Mouse (Mus musculus) stomach, embryonic 14.5 days (tissue): ENCODE data around the gene Atad1. TPM values are rescaled to one million over a fixed set of nuclear protein-coding genes. Genes with fewer than 3 reads are reported as not detected.

Experiments
- ATAC-seq: fragments of 200-750 bp; cut with Nextera tagmentation; 2 replicates; pipeline ENCODE4 v1.8.0; 2017; ENCODE audit warnings: low read depth, moderate TSS enrichment; ENCODE audit not compliant: insufficient number of reproducible peaks, insufficient read depth, low FRiP score
- H3K27ac ChIP-seq: fragments of 300-500 bp; sonication (generic); 2 replicates; pipeline ENCODE4 v1.5.1; 2014; ENCODE audit warnings: mild to moderate bottlenecking, low read length, moderate library complexity, mixed read lengths
- H3K27me3 ChIP-seq: fragments of 300-500 bp; sonication (generic); 2 replicates; pipeline ENCODE4 v1.6.1; 2014; ENCODE audit warnings: low read length, control low read depth, mixed read lengths; ENCODE audit not compliant: control insufficient read depth, insufficient read depth
- H3K36me3 ChIP-seq: fragments of 300-500 bp; sonication (generic); 2 replicates; pipeline ENCODE4 v1.6.1; 2014; ENCODE audit warnings: mild to moderate bottlenecking, control low read depth, low read length, moderate library complexity, mixed read lengths; ENCODE audit not compliant: control insufficient read depth, insufficient read depth
- H3K4me1 ChIP-seq: fragments of 300-500 bp; sonication (generic); 2 replicates; pipeline ENCODE4 v1.6.1; 2014; ENCODE audit warnings: low read length, control low read depth, mixed read lengths; ENCODE audit not compliant: control insufficient read depth, insufficient read depth
- H3K4me2 ChIP-seq: fragments of 300-500 bp; sonication (generic); replicated peaks from 2 replicates; pipeline ENCODE4 v1.6.1; 2014; ENCODE audit warnings: low read depth, low read length, control low read depth
- H3K4me3 ChIP-seq: fragments of 300-500 bp; sonication (generic); 2 replicates; pipeline ENCODE4 v1.5.1; 2014; ENCODE audit warnings: low read depth, low read length, control low read depth
- H3K9ac ChIP-seq: fragments of 300-500 bp; sonication (generic); replicated peaks from 2 replicates; pipeline ENCODE4 v1.6.1; 2014; ENCODE audit warnings: low read depth, mild to moderate bottlenecking, control low read depth, low read length, moderate library complexity, mixed read lengths
- H3K9me3 ChIP-seq: fragments of 300-500 bp; sonication (generic); 2 replicates; pipeline ENCODE4 v1.6.1; 2016; ENCODE audit warnings: low read depth, low read length, control low read depth; ENCODE audit not compliant: control insufficient read depth
- WGBS: fragments of 180-500 bp; shearing (Covaris S2); extraction: QIAGEN DNeasy Blood & Tissue Kit; methylation state at CpG from one replicate; pipeline ENCODE4 v1.1.7; 2014; 5-methylcytosine and 5-hydroxymethylcytosine counted together
- polyA plus RNA-seq: library from polyadenylated mRNA; unstranded; fragments of >200 nt; fragmentation: Nextera tagmentation; extraction: Ambion mirVana; gene quantifications from 2 replicates; pipeline ENCODE4 v1.2.1, GENCODE M21; 2014

Gene Atad1
- polyA plus RNA-seq, 1 experiment from 2014 or later, result 78.1 TPM

GRCm38 (mm10) chr19:32760499-32760898 lies 20.9 kb upstream of the Atad1 start:
- H3K27me3 ChIP-seq, result no peaks in the 10 kb centered on the region
- H3K4me2 ChIP-seq, result peak overlapping the region; percentile 95
- H3K4me1 ChIP-seq, result peaks cover 5% of the 10 kb centered on the region; the same call in 1 of the 2 replicates
- no peaks in the 10 kb centered on the region for H3K9me3 ChIP-seq
- WGBS, result 25% methylated on average over 6 of the region's 6 CpGs
- peak overlapping the region; percentile 99 for H3K4me3 ChIP-seq
- no peak for ATAC-seq
- H3K27ac ChIP-seq, result no peak overlapping the region
- H3K36me3 ChIP-seq, result no peaks in the 10 kb centered on the region
- H3K9ac ChIP-seq, result 0 out of 2 replicates have a peak overlapping the region, but pooled peaks have one; percentile 18

- peak overlapping the region; percentile 95 for H3K4me2 ChIP-seq
- H3K4me3 ChIP-seq, result peak overlapping the region; percentile 99
Observed at GRCm38 (mm10) chr19:32759357-32760024, 19.9 kb upstream of the Atad1 start.

GRCm38 (mm10) chr19:32758793-32759161 lies 19.2 kb upstream of the Atad1 start:
- 0% methylated on average over 11 of the region's 11 CpGs for WGBS
- peak overlapping the region; percentile 99 for H3K4me3 ChIP-seq
- peaks cover 6% of the 10 kb centered on the region; the same call in 1 of the 2 replicates for H3K4me1 ChIP-seq
- no peaks in the 10 kb centered on the region for H3K9me3 ChIP-seq
- H3K27ac ChIP-seq, result no peak overlapping the region
- no peaks in the 10 kb centered on the region for H3K36me3 ChIP-seq
- no peak for ATAC-seq
- peak overlapping the region; percentile 95 for H3K4me2 ChIP-seq
- no peaks in the 10 kb centered on the region for H3K27me3 ChIP-seq
- H3K9ac ChIP-seq, result peak overlapping the region; percentile 98

More at GRCm38 (mm10) chr19:32759357-32760024, 19.9 kb upstream of the Atad1 start:
- H3K4me1 ChIP-seq, result peaks cover 6% of the 10 kb centered on the region; the same call in 1 of the 2 replicates
- H3K9me3 ChIP-seq, result no peaks in the 10 kb centered on the region
- H3K9ac ChIP-seq, result peak overlapping the region; percentile 98
- no peaks in the 10 kb centered on the region for H3K36me3 ChIP-seq
- no peaks in the 10 kb centered on the region for H3K27me3 ChIP-seq
- no peak for ATAC-seq
- WGBS, result 2% methylated on average over 8 of the region's 8 CpGs
- H3K27ac ChIP-seq, result no peak overlapping the region; the same call in 1 of the 2 replicates

GRCm38 (mm10) chr19:32757831-32758792 lies 18.5 kb upstream of the Atad1 start:
- Histone ChIP-seq H3K36me3 (no peaks in the 10 kb centered on the region), H3K4me3 (peak overlapping the region; percentile 99), H3K4me1 (peaks cover 6% of the 10 kb centered on the region; the same call in 1 of the 2 replicates), H3K27me3 (no peaks in the 10 kb centered on the region), H3K9me3 (no peaks in the 10 kb centered on the region), H3K27ac (peak overlapping the region; percentile 99), H3K9ac (peak overlapping the region; percentile 98), H3K4me2 (peak overlapping the region; percentile 95)
- under 1% methylated on average over 61 of the region's 69 CpGs for WGBS
- ATAC-seq, result no peak

- no peaks in the 10 kb centered on the region for H3K9me3 ChIP-seq
- H3K9ac ChIP-seq, result peak within 1 kb of the TSS; percentile 98
- ATAC-seq, result peak; percentile 91
- H3K4me3 ChIP-seq, result peak within 1 kb of the TSS; percentile 99
- peak within 1 kb of the TSS; percentile 95 for H3K4me2 ChIP-seq
- H3K36me3 ChIP-seq, result no peaks in the 10 kb centered on the region
- peaks cover 6% of the 10 kb centered on the region; the same call in 1 of the 2 replicates for H3K4me1 ChIP-seq
- under 1% methylated on average over 68 of the region's 77 CpGs for WGBS
- H3K27ac ChIP-seq, result peak within 1 kb of the TSS; percentile 99
- no peaks in the 10 kb centered on the region for H3K27me3 ChIP-seq
Observed at GRCm38 (mm10) chr19:32756900-32757725, 17.5 kb upstream of the Atad1 start, which contains the start of gene Pten. TSS of gene Pten (plus strand) at chr19:32757497.

- Histone ChIP-seq H3K27me3 (no peaks in the 10 kb centered on the region), H3K9me3 (no peaks in the 10 kb centered on the region), H3K27ac (peak overlapping the region; percentile 94), H3K4me2 (peak overlapping the region; percentile 87), H3K4me1 (peaks cover 6% of the 10 kb centered on the region; the same call in 1 of the 2 replicates), H3K36me3 (no peaks in the 10 kb centered on the region), H3K4me3 (peak overlapping the region; percentile 99), H3K9ac (peak overlapping the region; percentile 64)
- WGBS, result under 1% methylated on average over 14 of the region's 14 CpGs
- peak; percentile 33 for ATAC-seq
Observed at GRCm38 (mm10) chr19:32756636-32756899, 17.0 kb upstream of the Atad1 start.

GRCm38 (mm10) chr19:32755792-32756635 lies 16.4 kb upstream of the Atad1 start:
- Histone ChIP-seq H3K27me3 (no peaks in the 10 kb centered on the region), H3K9me3 (no peaks in the 10 kb centered on the region), H3K4me1 (peaks cover 6% of the 10 kb centered on the region; the same call in 1 of the 2 replicates), H3K27ac (peak overlapping the region; percentile 94), H3K4me3 (peak overlapping the region; percentile 99), H3K9ac (peak overlapping the region; percentile 64), H3K4me2 (peak overlapping the region; percentile 87), H3K36me3 (no peaks in the 10 kb centered on the region)
- peak; percentile 81 for ATAC-seq
- under 1% methylated on average over 49 of the region's 53 CpGs for WGBS
